Mouse (Mus musculus): ENCODE data around the gene Enpp3. TPM values are rescaled to one million over a fixed set of nuclear protein-coding genes. Genes with fewer than 3 reads are reported as not detected.

The Enpp3 gene
- polyA plus RNA-seq, 1 experiment = 5.0 TPM

DNA sequence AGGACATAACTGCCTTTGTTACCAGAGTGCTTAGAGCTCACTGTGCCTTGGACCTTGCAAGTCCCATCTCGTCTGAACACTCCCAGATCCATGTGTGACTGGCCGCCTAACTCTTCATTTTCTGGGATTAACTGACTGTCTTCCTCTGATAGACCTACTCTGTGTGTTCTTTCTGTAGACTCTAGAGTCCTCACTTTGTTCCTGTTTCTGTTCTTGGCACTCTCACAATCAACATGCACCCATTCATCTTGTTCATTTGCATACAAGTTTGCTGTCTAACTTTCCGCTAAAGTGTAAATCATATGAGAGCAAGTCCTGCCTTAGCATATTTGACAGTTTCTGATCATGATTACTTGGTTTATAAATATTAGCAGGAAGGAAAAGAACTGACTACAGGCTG, 79.4 kb downstream of the Enpp3 start:
- Histone ChIP-seq H3K4me1 (ENCODE audit: control insufficient read depth, insufficient read depth, insufficient read length, low read length) (no peaks in the 10 kb centered on the region; the same call in 1 of the 2 replicates), H3K4me3 (ENCODE audit: insufficient read depth, low read depth, low read length) (no peak overlapping the region), H3K27ac (replicated peaks; ENCODE audit: low read depth, low read length) (no peak overlapping the region)

DNA sequence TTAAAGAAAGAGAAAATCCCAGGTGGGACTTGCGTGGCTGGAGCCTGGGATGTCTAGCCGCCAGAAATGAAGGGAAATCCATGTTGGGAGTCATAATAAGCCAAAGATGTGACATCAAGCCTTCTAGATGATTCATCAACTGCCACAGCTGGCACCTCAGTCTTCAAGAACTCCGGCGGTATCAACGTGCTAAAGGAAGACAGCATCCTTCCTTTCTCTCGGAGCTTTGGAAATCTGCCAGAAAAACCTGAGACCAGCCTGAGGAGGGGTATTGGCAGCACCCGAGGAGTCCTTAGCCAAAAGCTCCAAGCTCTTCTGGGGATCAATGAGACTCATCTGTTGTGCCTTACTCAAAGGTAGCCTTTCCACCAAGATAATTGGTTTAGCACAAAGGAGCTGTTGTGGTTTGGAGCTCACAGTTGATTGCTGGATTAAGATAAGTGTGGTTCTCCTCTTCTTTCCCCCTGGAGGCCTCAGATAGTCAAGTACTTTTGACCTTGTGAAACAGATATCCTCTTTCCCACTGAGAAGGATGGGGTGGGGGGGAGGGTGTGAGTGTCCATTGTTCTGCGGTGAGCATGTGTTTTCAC, 84.2 kb downstream of the Enpp3 start:
- H3K27ac ChIP-seq (replicated peaks; ENCODE audit: low read depth, low read length) = no peak overlapping the region
- no peaks in the 10 kb centered on the region; the same call in 1 of the 2 replicates for H3K4me1 ChIP-seq (ENCODE audit: control insufficient read depth, insufficient read depth, insufficient read length, low read length)
- H3K4me3 ChIP-seq (ENCODE audit: insufficient read depth, low read depth, low read length) = no peak overlapping the region

DNA sequence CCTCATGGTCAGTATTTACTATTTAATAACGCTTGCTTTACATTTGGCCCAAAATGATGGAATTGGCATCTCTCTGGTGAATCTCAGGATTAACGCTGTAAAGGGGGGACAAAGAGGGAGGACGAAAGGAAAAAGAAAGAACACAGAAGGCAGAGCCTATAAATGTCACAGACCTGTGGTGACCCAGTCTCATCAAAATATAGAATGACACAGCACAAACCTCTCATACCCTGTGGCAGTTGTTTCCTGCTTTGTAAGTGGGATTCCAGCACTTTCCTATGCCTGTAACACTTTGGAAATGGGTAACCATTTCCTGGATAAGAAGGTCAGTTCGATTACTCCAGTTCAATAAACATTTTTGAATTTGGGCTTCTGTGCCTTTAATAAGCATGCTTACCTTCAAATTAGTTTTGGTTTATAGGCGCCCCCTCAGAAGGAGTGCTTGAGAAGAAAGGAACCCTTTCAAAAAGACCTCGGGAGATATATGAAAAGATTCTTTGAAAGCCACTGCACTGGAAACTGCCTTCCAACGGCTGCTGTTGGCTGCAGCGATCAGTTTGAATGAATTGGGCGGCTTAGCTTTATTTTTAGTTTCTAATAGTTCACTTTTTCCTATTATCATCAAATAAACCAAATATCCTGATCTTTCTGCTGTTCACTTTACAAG, 87.6 kb downstream of the Enpp3 start:
- H3K4me3 ChIP-seq (ENCODE audit: insufficient read depth, low read depth, low read length) = no peak overlapping the region
- no peak overlapping the region for H3K27ac ChIP-seq (replicated peaks; ENCODE audit: low read depth, low read length)

DNA sequence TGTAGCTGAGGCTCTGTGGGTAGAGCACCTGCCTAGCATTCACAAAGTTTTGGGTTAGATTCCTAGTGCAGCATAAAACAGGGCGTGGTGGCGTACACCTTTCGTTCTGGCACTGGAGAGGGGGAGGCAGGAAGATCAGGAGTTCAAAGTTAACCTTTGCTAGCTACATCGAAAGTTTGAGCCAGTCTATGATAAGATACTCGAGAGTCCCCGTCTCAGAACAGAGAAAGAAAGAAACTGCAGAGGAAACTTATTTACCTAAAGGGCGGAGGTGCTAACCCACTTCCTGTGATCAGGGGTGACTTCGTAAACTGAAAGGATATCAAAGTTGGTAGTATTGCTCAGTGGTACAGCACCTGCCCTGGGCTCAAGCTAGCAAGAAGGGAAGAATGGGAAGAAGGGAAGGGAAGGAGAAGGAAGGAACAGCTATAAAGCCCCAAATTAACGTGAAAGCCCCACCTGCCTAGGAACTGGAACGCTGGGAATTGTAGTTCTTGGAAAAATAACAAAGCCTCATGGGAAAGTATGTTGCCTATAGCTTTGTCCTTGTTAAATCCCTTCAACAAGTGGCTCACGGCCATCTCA, 88.3 kb downstream of the Enpp3 start:
- Histone ChIP-seq H3K27ac (replicated peaks; ENCODE audit: low read depth, low read length) (no peak overlapping the region), H3K4me3 (ENCODE audit: insufficient read depth, low read depth, low read length) (no peak overlapping the region), H3K4me1 (ENCODE audit: control insufficient read depth, insufficient read depth, insufficient read length, low read length) (no peaks in the 10 kb centered on the region; the same call in 1 of the 2 replicates)

More for the DNA sequence above, 87.6 kb downstream of the Enpp3 start:
- no peaks in the 10 kb centered on the region; the same call in 1 of the 2 replicates for H3K4me1 ChIP-seq (ENCODE audit: control insufficient read depth, insufficient read depth, insufficient read length, low read length)

DNA sequence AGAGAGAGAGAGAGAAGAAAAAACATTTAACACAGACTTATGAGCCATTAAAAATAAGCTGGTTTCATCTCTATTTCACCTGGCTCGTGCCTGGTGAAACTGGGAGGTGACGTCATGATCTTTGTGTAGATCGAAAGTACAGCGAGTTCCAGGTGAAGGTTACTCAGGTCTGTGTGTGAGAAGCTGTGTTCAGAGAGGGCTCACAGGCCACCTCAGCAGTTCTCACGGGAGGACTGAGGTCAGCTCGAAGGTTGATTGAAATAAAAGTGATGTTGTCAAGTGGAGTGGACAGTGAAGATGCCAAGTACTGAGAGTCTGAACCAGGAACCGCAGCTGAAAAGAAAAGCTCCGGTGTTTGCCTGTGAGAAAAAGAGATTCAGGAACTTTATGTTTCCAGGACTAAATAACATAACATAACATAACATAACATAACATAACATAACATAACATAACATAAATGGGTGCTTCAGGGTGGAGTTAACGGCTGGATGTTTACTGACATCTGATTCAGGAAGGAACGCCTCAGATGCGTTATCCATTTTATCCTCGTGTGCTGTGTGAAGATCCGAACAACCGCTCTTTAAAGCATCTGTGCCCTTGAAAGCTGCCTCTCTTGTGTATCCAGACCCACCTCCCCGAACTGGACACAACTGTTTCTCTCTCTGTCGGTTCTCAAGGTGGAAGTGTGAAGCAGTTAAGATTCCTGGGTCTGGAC, 88.9 kb downstream of the Enpp3 start:
- Histone ChIP-seq H3K27ac (replicated peaks; ENCODE audit: low read depth, low read length) (no peak overlapping the region), H3K4me3 (ENCODE audit: insufficient read depth, low read depth, low read length) (no peak overlapping the region), H3K4me1 (ENCODE audit: control insufficient read depth, insufficient read depth, insufficient read length, low read length) (no peaks in the 10 kb centered on the region; the same call in 1 of the 2 replicates)

DNA sequence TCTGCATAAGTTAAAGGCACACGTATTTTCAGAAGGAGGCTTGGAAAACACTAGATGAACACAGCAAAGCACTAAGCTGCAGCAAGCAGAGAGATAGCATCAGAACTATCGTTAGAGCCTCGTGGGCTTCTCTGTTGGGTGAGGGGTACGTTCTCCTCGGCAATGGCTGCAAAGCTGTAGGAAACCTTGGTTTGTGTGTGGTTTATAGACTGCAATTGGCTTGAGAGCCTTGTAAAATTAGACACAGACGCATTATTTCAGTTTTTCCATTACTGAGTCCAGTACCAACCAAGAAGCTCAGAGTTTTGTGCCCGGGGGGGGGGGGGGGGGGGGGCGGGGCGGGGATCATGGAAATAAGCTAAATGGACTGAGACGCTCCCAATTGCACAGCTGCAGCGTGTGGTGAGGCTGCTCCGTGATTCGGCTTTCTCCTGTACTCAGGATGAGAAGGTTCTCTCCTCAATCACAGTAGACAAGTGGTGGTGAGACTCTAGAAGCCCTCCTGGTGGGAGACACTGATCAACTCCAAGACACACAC, 99.6 kb downstream of the Enpp3 start:
- H3K4me3 ChIP-seq (ENCODE audit: insufficient read depth, low read depth, low read length) = no peak overlapping the region
- no peak overlapping the region for H3K27ac ChIP-seq (replicated peaks; ENCODE audit: low read depth, low read length)
- no peaks in the 10 kb centered on the region; the same call in 1 of the 2 replicates for H3K4me1 ChIP-seq (ENCODE audit: control insufficient read depth, insufficient read depth, insufficient read length, low read length)

DNA sequence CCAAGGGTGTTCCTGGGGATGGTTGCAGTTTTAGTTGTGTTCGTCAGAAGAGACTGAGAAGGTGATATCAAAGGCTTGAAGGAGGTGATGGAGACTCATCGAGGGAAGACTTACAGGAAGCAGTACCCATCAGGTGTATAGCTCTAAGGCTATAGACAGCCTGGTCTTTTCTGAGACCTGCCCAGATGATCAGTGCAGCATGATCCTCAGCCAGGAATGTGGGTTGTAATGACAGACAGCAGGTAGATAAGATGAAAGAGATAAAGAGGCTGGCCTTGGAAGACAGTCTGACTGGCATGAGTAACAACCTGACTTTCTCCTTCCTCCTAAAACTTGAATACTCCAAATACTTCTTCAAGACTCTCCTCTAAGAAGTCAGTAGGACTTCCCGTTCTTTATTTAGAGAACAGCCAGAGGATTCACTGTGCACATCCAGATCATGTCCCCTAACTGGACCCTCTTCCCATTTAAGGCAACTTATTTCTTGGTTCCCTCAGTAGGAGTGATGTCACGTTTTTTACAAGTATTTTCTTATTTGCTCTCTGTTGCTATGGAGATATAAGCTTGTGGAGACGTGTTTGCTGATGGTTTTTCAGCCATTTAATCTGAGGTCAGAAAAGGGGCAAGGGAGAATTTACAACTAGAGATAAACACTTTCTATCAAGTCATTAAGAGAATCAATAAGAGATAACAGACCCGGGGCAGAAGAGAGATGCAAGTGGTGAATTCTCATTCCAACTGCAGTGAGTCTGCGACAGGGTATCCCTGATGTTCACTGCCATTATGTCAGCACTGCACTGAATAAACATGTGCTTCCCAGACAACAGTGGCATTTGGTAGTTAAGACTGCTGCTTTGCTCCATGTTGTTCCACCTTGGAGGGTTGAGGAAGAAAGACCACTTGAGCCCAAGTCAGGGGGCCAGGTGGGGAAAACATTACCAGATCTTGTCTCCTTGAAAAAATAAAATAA, 101.1 kb downstream of the Enpp3 start:
- no peak overlapping the region for H3K4me3 ChIP-seq (ENCODE audit: insufficient read depth, low read depth, low read length)
- no peaks in the 10 kb centered on the region; the same call in 1 of the 2 replicates for H3K4me1 ChIP-seq (ENCODE audit: control insufficient read depth, insufficient read depth, insufficient read length, low read length)
- no peak overlapping the region for H3K27ac ChIP-seq (replicated peaks; ENCODE audit: low read depth, low read length)

DNA sequence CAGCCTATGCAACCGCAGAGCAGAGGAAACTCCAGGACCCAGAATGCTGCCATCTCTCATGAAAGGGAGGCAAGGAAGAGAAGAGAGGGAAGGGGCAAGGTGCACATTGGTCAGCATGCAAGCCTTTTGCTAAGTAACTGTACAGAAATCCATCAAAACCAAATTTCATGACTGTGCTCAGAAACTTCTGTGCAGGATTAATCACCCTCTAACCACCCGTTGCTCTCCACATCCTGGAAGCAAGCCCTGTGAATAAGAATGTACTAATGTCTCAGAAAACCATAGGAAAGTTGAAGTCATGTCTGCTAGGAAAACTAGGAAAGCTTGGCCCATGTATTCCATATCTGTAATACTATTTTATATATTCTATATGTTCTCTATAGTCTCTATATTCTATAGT, 103.5 kb downstream of the Enpp3 start:
- Histone ChIP-seq H3K27ac (replicated peaks; ENCODE audit: low read depth, low read length) (no peak overlapping the region), H3K4me1 (ENCODE audit: control insufficient read depth, insufficient read depth, insufficient read length, low read length) (no peaks in the 10 kb centered on the region; the same call in 1 of the 2 replicates), H3K4me3 (ENCODE audit: insufficient read depth, low read depth, low read length) (no peak overlapping the region)

DNA sequence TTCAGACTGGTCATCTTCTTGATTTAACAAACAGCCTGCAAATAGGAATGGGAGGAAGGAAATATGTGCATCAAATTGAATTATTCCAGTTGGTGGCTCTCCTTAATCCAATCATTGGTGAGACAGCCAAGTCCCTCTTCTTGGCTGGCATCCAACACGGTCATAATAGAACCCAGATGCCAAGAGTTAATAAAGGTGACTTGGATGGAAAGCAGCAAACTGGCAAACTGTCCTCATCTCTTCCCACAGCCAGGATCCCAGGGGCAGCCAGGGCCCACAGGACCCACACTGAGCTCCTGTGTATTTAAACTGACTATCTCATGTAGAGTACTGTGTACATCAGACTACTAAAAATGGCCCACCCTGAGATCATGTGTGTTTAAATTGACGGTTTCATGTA, 104.2 kb downstream of the Enpp3 start:
- Histone ChIP-seq H3K27ac (replicated peaks; ENCODE audit: low read depth, low read length) (no peak overlapping the region), H3K4me1 (ENCODE audit: control insufficient read depth, insufficient read depth, insufficient read length, low read length) (no peaks in the 10 kb centered on the region; the same call in 1 of the 2 replicates), H3K4me3 (ENCODE audit: insufficient read depth, low read depth, low read length) (no peak overlapping the region)

DNA sequence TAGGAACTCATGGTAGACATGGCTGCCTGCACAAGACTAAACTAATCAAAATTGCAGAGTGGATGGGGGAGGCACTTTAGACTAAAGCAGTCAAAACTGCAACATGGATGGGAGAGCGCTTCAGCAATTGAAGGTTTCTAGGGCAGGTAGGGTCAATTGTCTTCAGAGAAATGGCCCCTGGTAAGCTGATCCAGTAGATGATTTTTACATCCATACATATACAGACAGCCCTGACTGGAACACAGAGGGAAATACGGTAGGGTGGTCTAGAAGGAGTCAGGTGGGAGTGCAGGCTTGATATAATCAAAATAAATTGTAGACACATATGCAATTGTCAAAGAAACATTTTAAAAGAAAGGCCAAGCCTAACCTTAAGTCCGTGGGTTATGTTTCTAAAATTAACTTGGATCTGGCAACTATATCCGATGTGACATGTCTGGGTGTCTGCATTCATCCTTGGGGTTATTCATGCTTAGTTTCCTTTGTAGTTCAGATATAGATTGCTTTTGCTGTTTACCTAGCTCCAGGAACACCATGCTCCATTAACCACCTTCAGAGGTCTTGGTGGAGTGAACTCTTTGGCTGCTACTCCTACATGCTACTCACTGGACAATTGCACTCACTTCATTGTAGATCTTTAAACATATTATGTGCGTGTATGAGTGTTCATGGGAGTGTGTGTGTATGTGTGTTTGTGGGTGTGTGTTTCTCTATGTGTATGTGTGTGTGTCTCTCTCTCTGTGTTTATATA, 107.4 kb downstream of the Enpp3 start:
- Histone ChIP-seq H3K4me3 (ENCODE audit: insufficient read depth, low read depth, low read length) (no peak overlapping the region), H3K4me1 (ENCODE audit: control insufficient read depth, insufficient read depth, insufficient read length, low read length) (no peaks in the 10 kb centered on the region; the same call in 1 of the 2 replicates), H3K27ac (replicated peaks; ENCODE audit: low read depth, low read length) (no peak overlapping the region)

DNA sequence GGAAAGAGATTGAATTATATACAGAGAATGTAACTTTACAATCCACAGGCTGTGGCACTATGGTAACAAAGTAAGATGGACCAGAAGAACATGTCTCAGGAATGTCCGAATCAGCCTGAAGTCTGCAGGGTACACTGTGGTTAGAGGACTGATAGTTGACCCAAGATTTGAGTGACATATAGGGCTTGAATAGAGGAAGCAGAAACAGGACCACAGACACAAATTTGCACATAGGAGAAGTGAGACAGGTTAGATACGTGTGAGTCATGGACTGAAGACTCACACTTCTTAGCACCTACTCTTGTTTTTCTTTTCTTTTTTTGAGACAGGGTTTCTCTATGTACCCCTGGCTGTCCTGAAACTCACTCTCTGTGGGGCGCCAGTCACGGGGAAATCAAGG, 115.1 kb downstream of the Enpp3 start:
- Histone ChIP-seq H3K4me1 (ENCODE audit: control insufficient read depth, insufficient read depth, insufficient read length, low read length) (no peaks in the 10 kb centered on the region), H3K4me3 (ENCODE audit: insufficient read depth, low read depth, low read length) (no peak overlapping the region), H3K27ac (replicated peaks; ENCODE audit: low read depth, low read length) (no peak overlapping the region)

DNA sequence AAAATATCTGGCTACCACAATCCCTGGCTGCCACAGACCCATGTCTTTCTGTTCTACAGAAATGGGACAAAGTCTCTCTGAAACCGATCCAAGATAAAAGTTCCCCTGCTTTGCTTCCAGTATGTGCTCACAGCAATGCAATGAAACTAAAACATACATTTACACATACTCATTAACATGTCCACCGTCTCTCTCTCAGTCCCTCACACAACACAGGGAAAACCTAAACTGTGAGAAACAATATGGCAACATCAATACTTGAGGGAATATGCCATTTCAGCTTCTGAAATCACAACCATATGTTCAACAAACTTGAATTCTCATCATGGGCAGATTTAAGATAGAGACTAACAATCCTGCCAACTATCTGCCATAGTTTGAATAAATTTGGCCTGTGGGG, 117.4 kb downstream of the Enpp3 start:
- H3K27ac ChIP-seq (replicated peaks; ENCODE audit: low read depth, low read length) = no peak overlapping the region
- H3K4me3 ChIP-seq (ENCODE audit: insufficient read depth, low read depth, low read length) = no peak overlapping the region
- H3K4me1 ChIP-seq (ENCODE audit: control insufficient read depth, insufficient read depth, insufficient read length, low read length) = no peaks in the 10 kb centered on the region
